In the genomic region with DNA sequence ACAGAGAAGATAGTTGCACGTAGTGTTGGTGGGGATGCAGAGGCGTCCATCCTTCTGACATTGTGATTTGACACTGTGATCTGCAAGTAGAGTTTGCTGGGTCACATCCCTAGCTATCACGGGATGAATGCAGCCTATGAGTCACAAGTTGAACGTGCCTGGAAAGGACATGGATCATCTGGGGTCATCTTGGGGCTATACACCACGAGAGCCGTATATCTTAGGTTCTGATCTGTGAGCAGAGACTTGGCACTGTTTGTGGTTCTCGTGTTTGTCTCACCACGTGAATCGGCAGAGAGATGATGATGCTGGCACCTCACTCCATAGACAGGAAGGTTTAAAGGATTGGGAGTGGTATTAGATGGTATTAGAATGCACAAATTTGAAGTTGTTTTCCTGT, we compare ENCODE assay signal across 28 mouse cellular contexts. TPM values are rescaled to one million over a fixed set of nuclear protein-coding genes. Genes with fewer than 3 reads are reported as not detected.
A peak's percentile ranks its signal among the peaks of the same experiment; 100 is the strongest.
DNase-seq lines count a peak whose midpoint lies in the region; ATAC-seq lines count a peak whose summit lies in the region.
"Had no signal": no experiment of that assay in that cellular context is flagged by ENCODE, and none has a peak within 500 bp of the region (broad histone marks: within the 10 kb centered on the region; RNA-seq: fewer than 3 reads in every experiment).

No protein-coding gene starts in this region.

- H3K4me1 ChIP-seq in brown adipose tissue, adult 24 weeks (ENCODE audit: control insufficient read depth, insufficient read depth, insufficient read length, low read length), result peaks cover 2% of the 10 kb centered on the region; the same call in 1 of the 2 replicates
- H3K4me1 ChIP-seq in intestine, embryonic 15.5 days (replicated peaks), result no peaks in the 10 kb centered on the region
- H3K4me1 ChIP-seq: embryonic facial prominence, embryonic 15.5 days; heart, embryonic 13.5 days had no signal

- ATAC-seq in intestine, embryonic 15.5 days, result no peak
- ATAC-seq: activated CD4-positive, CD25-positive, alpha-beta regulatory T cell, adult 4 months; forebrain, embryonic 14.5 days; forebrain, postnatal 0 days; hindbrain, postnatal 0 days; inflammation-experienced regulatory T-cells, adult 6 months; intestine, postnatal 0 days had no signal

- H3K4me2 ChIP-seq in intestine, embryonic 15.5 days (replicated peaks), result no peak overlapping the region
- H3K4me2 ChIP-seq: embryonic facial prominence, embryonic 12.5 days; embryonic facial prominence, embryonic 15.5 days; heart, embryonic 13.5 days; hindbrain, embryonic 14.5 days had no signal

- no peak overlapping the region for H3K4me3 ChIP-seq in brown adipose tissue, adult 24 weeks (ENCODE audit: insufficient read depth, low read depth, low read length)
- H3K4me3 ChIP-seq in intestine, embryonic 15.5 days (replicated peaks), result no peak overlapping the region
- H3K4me3 ChIP-seq: embryonic facial prominence, embryonic 12.5 days; embryonic facial prominence, embryonic 15.5 days; heart, embryonic 13.5 days had no signal

- H3K9ac ChIP-seq in intestine, embryonic 15.5 days, result no peak overlapping the region
- H3K9ac ChIP-seq: embryonic facial prominence, embryonic 12.5 days; embryonic facial prominence, embryonic 15.5 days; forebrain, postnatal 0 days; heart, embryonic 13.5 days; hindbrain, embryonic 14.5 days had no signal

- H3K9me3 ChIP-seq in intestine, embryonic 15.5 days, result no peaks in the 10 kb centered on the region
- H3K9me3 ChIP-seq: embryonic facial prominence, embryonic 12.5 days; embryonic facial prominence, embryonic 15.5 days; heart, embryonic 13.5 days had no signal

- H3K27me3 ChIP-seq in intestine, embryonic 15.5 days (replicated peaks), result no peaks in the 10 kb centered on the region
- H3K27me3 ChIP-seq: CH12.LX; embryonic facial prominence, embryonic 12.5 days; embryonic facial prominence, embryonic 15.5 days; heart, embryonic 13.5 days had no signal

- peak overlapping the region; percentile 78 for H3K27ac ChIP-seq in brown adipose tissue, adult 24 weeks (replicated peaks; ENCODE audit: low read depth, low read length)
- no peak overlapping the region for H3K27ac ChIP-seq in intestine, embryonic 15.5 days
- H3K27ac ChIP-seq: embryonic facial prominence, embryonic 12.5 days; embryonic facial prominence, embryonic 15.5 days; heart, embryonic 13.5 days; hindbrain, embryonic 14.5 days; hindbrain, postnatal 0 days had no signal

- peak; percentile 23 for DNase-seq in gastrocnemius, adult 18-20 months (ENCODE audit: low spot score)
- no peak for DNase-seq in gastrocnemius, postnatal 4 days (ENCODE audit: low spot score in 2 of 2)
- peak; percentile 65 for DNase-seq in 3T3-L1 (ENCODE audit: low read depth, low spot score)
- peak; percentile 62 for DNase-seq in skeletal muscle tissue, adult 2 months (ENCODE audit: low read depth, low spot score)
- no peak for DNase-seq in kidney, adult 18-20 months
- DNase-seq: adrenal gland, adult 8-10 months; adrenal gland, postnatal 25 days; B cell, adult 2 months; cerebellum, adult 18-20 months; cerebellum, adult 9-10 months; cerebellum, postnatal 25 days; forebrain, postnatal 0 days; heart, adult 18-20 months; heart, postnatal 14 days; heart, postnatal 4 days had no signal

- WGBS in intestine, embryonic 15.5 days, result 69% methylated on average over 9 of the region's 9 CpGs

- no peaks in the 10 kb centered on the region for H3K36me3 ChIP-seq in intestine, embryonic 15.5 days
- H3K36me3 ChIP-seq: embryonic facial prominence, embryonic 12.5 days; embryonic facial prominence, embryonic 15.5 days; G1E; heart, embryonic 13.5 days had no signal

RNA-seq across cellular contexts. Expression of a gene that starts 23.9 kb away (rescaled TPM):
- total RNA-seq in gastrocnemius, adult 18-20 months (2021), result under 1 TPM; 0.11 to 0.12 TPM
- total RNA-seq in gastrocnemius, postnatal 4 days (2021), result under 1 TPM; 0.86 to 0.88 TPM
- polyA plus RNA-seq in brown adipose tissue, adult 24 weeks (2012; ENCODE audit: insufficient read depth, insufficient read length, missing spikeins), result 0.20 and 0.38 TPM in 2 replicates
- polyA plus RNA-seq in intestine, embryonic 15.5 days (2015; fragmentation: Nextera tagmentation; extraction: Ambion mirVana), result 2.5 and 2.7 TPM in 2 replicates
- total RNA-seq: CH12.LX had no signal
- polyA plus RNA-seq: G1E had no signal

Comparison
In these comparisons a context has a peak if more than half of its experiments do, and no peak if none do; other contexts are left out.
1. DNase-seq: peak in gastrocnemius, adult 18-20 months (single experiment), 3T3-L1 (single experiment) and skeletal muscle tissue, adult 2 months (single experiment); none in gastrocnemius, postnatal 4 days (0 of 2) and kidney, adult 18-20 months (single experiment).